Mouse (Mus musculus) 3134 (cell line): ENCODE results near the gene Thsd4.

Experiments
- DNase-seq: peaks from one replicate; pipeline ENCODE4 v3.0.0-alpha.2; 2011; ENCODE audit warnings: low spot score; ENCODE audit not compliant: insufficient read length; ENCODE audit errors: extremely low read depth

The Thsd4 gene

GRCm38 (mm10) chr9:60311594-60312128, 210.2 kb downstream of the Thsd4 start:
- peak; percentile 43 for DNase-seq

- peak; percentile 54 for DNase-seq
These were observed 211.0 kb downstream of the Thsd4 start for GRCm38 (mm10) chr9:60310741-60311317.

- DNase-seq: peak; percentile 83
These were observed 211.8 kb downstream of the Thsd4 start for GRCm38 (mm10) chr9:60309786-60310711.

- no peak for DNase-seq
These were observed 213.7 kb downstream of the Thsd4 start for GRCm38 (mm10) chr9:60308182-60308581.

GRCm38 (mm10) chr9:60307469-60307868, 214.4 kb downstream of the Thsd4 start:
- DNase-seq: no peak

GRCm38 (mm10) chr9:60306241-60306640, 215.6 kb downstream of the Thsd4 start:
- DNase-seq: no peak

- DNase-seq: no peak
These were observed 216.5 kb downstream of the Thsd4 start for GRCm38 (mm10) chr9:60305204-60305840.

- DNase-seq: no peak
These were observed 225.6 kb downstream of the Thsd4 start for GRCm38 (mm10) chr9:60296276-60296675.

- DNase-seq: no peak
These were observed 226.6 kb downstream of the Thsd4 start for GRCm38 (mm10) chr9:60295199-60295598.

GRCm38 (mm10) chr9:60293129-60293528, 228.7 kb downstream of the Thsd4 start:
- DNase-seq: no peak

GRCm38 (mm10) chr9:60290780-60291179, 231.1 kb downstream of the Thsd4 start:
- no peak for DNase-seq

GRCm38 (mm10) chr9:60288789-60289188, 233.1 kb downstream of the Thsd4 start:
- no peak for DNase-seq

- DNase-seq: no peak
These were observed 235.5 kb downstream of the Thsd4 start for GRCm38 (mm10) chr9:60286390-60286789.

GRCm38 (mm10) chr9:60285047-60285462, 236.8 kb downstream of the Thsd4 start:
- DNase-seq: no peak

- DNase-seq: no peak
These were observed 237.5 kb downstream of the Thsd4 start for GRCm38 (mm10) chr9:60284318-60284717.

- DNase-seq: no peak
These were observed 238.3 kb downstream of the Thsd4 start for GRCm38 (mm10) chr9:60283546-60283945.

GRCm38 (mm10) chr9:60281281-60281680, 240.6 kb downstream of the Thsd4 start:
- DNase-seq: no peak

- no peak for DNase-seq
These were observed 241.1 kb downstream of the Thsd4 start for GRCm38 (mm10) chr9:60280786-60281185.

- DNase-seq: no peak
These were observed 242.3 kb downstream of the Thsd4 start for GRCm38 (mm10) chr9:60279556-60279955.

GRCm38 (mm10) chr9:60276351-60276750, 245.5 kb downstream of the Thsd4 start:
- DNase-seq: no peak
